Mouse (Mus musculus) embryonic facial prominence, embryonic 15.5 days (tissue): ENCODE results near the gene Dnah17. TPM values are rescaled to one million over a fixed set of nuclear protein-coding genes. Genes with fewer than 3 reads are reported as not detected.

Experiments used
- microRNA-seq: library from miRNA; unstranded; fragments of <30 nt; microRNA quantifications from one replicate; pipeline ENCODE4, GENCODE M21; 2016; ENCODE audit warnings: borderline number of aligned reads
- polyA plus RNA-seq: library from polyadenylated mRNA; unstranded; fragments of >200 nt; fragmentation: Nextera tagmentation; extraction: Ambion mirVana; gene quantifications from 2 replicates; pipeline ENCODE4 v1.2.1, GENCODE M21; 2015

Dnah17 gene
- polyA plus RNA-seq, 1 experiment from 2014 or later, result 0.17 TPM

Small RNA genes within 50 kb of the gene (microRNA-seq; reads per million reads assigned to microRNA genes)
- not detected for gene Mir6933

Other genes starting within 250 kb of the Dnah17 start
- gene Socs3, start 160.6 kb downstream of the Dnah17 start, polyA plus RNA-seq, result 20.8 and 21.2 TPM in 2 replicates
- 39.9 and 41.2 TPM in 2 replicates for gene Pgs1, start 144.3 kb downstream of the Dnah17 start, polyA plus RNA-seq
- gene Cyth1, start 118.0 kb upstream of the Dnah17 start, polyA plus RNA-seq, result 19.5 and 20.4 TPM in 2 replicates
- 23.2 and 25.4 TPM in 2 replicates for gene Usp36, start 159.6 kb upstream of the Dnah17 start, polyA plus RNA-seq
- 0.59 and 0.64 TPM in 2 replicates for gene Cep295nl, start 211.9 kb upstream of the Dnah17 start, polyA plus RNA-seq
- 163 and 170 TPM in 2 replicates for gene Timp2, start 225.1 kb upstream of the Dnah17 start, polyA plus RNA-seq